Mouse (Mus musculus) neural tube, embryonic 14.5 days (tissue): ENCODE data around the gene Adgra3. TPM values are rescaled to one million over a fixed set of nuclear protein-coding genes. Genes with fewer than 3 reads are reported as not detected.

Experiments
- ATAC-seq: fragments of 200-750 bp; cut with Nextera tagmentation; 2 replicates; pipeline ENCODE4 v1.8.0; 2017; ENCODE audit warnings: low read depth, mild to moderate bottlenecking, moderate TSS enrichment, moderate library complexity
- H3K27ac ChIP-seq: fragments of 300-500 bp; sonication (generic); 2 replicates; pipeline ENCODE4 v1.5.1; 2014; ENCODE audit warnings: low read depth, mild to moderate bottlenecking, control low read depth, low read length, moderate library complexity, mixed read lengths
- H3K27me3 ChIP-seq: fragments of 300-500 bp; sonication (generic); 2 replicates; pipeline ENCODE4 v1.6.1; 2014; ENCODE audit warnings: low read length; ENCODE audit not compliant: control insufficient read depth, insufficient read depth
- H3K36me3 ChIP-seq: fragments of 300-500 bp; sonication (generic); 2 replicates; pipeline ENCODE4 v1.6.1; 2014; ENCODE audit warnings: low read length, mixed read lengths; ENCODE audit not compliant: control insufficient read depth, insufficient read depth
- H3K4me1 ChIP-seq: fragments of 300-500 bp; sonication (generic); 2 replicates; pipeline ENCODE4 v1.6.1; 2014; ENCODE audit warnings: low read length; ENCODE audit not compliant: control insufficient read depth, insufficient read depth
- H3K4me2 ChIP-seq: fragments of 300-500 bp; sonication (generic); 2 replicates; pipeline ENCODE4 v1.6.1; 2014; ENCODE audit warnings: mild to moderate bottlenecking, low read depth, low read length, control low read depth
- H3K4me3 ChIP-seq: fragments of 300-500 bp; sonication (generic); 2 replicates; pipeline ENCODE4 v1.5.1; 2014; ENCODE audit warnings: low read depth, low read length, control low read depth, mixed read lengths
- H3K9ac ChIP-seq: fragments of 300-500 bp; sonication (generic); replicated peaks from 2 replicates; pipeline ENCODE4 v1.6.1; 2014; ENCODE audit warnings: low read depth, mild to moderate bottlenecking, control low read depth, low read length, mixed read lengths
- H3K9me3 ChIP-seq: fragments of 300-500 bp; sonication (generic); 2 replicates; pipeline ENCODE4 v1.6.1; 2016; ENCODE audit warnings: low read length; ENCODE audit not compliant: control insufficient read depth
- whole genome bisulfite sequencing: fragments of 180-500 bp; shearing (Covaris S2); extraction: QIAGEN DNeasy Blood & Tissue Kit; methylation state at CpG from one replicate; pipeline ENCODE4 v1.1.7; 2014; 5-methylcytosine and 5-hydroxymethylcytosine counted together
- polyA plus RNA-seq: library from polyadenylated mRNA; unstranded; fragments of >200 nt; fragmentation: Nextera tagmentation; extraction: Ambion mirVana; gene quantifications from 2 replicates; pipeline ENCODE4 v1.2.1, GENCODE M21; 2014

The Adgra3 gene
- polyA plus RNA-seq, 1 experiment from 2014 or later, result 18.0 TPM

GRCm38 (mm10) chr5:50034900-50035514 lies 23.8 kb downstream of the Adgra3 start:
- H3K36me3 ChIP-seq, result no peaks in the 10 kb centered on the region
- peaks cover 11% of the 10 kb centered on the region; the same call in 1 of the 2 replicates for H3K4me1 ChIP-seq
- no peaks in the 10 kb centered on the region for H3K27me3 ChIP-seq
- no peak overlapping the region for H3K27ac ChIP-seq
- no peak overlapping the region for H3K9ac ChIP-seq
- H3K4me2 ChIP-seq, result no peak overlapping the region
- no peaks in the 10 kb centered on the region for H3K9me3 ChIP-seq
- no peak for ATAC-seq
- 87% methylated on average over 8 of the region's 8 CpGs for WGBS
- H3K4me3 ChIP-seq, result no peak overlapping the region

GRCm38 (mm10) chr5:50034231-50034630 lies 24.6 kb downstream of the Adgra3 start:
- Histone ChIP-seq H3K27me3 (no peaks in the 10 kb centered on the region), H3K4me3 (no peak overlapping the region), H3K9ac (no peak overlapping the region), H3K27ac (no peak overlapping the region), H3K36me3 (no peaks in the 10 kb centered on the region), H3K4me1 (peaks cover 11% of the 10 kb centered on the region; the same call in 1 of the 2 replicates), H3K9me3 (no peaks in the 10 kb centered on the region), H3K4me2 (no peak overlapping the region)
- ATAC-seq, result no peak
- 67% methylated on average over 6 of the region's 6 CpGs for WGBS

- Histone ChIP-seq H3K4me2 (no peak overlapping the region), H3K4me3 (no peak overlapping the region), H3K9me3 (no peaks in the 10 kb centered on the region), H3K27me3 (no peaks in the 10 kb centered on the region), H3K9ac (no peak overlapping the region), H3K4me1 (peaks cover 11% of the 10 kb centered on the region; the same call in 1 of the 2 replicates), H3K27ac (no peak overlapping the region), H3K36me3 (no peaks in the 10 kb centered on the region)
- no peak for ATAC-seq
- 72% methylated on average over 9 of the region's 9 CpGs for WGBS
These were observed 25.1 kb downstream of the Adgra3 start for GRCm38 (mm10) chr5:50033660-50034059.

- ATAC-seq, result peak; percentile 36; the same call in 1 of the 2 replicates
- H3K4me1 ChIP-seq, result peaks cover 10% of the 10 kb centered on the region
These were observed 26.5 kb downstream of the Adgra3 start for GRCm38 (mm10) chr5:50032332-50032731.

GRCm38 (mm10) chr5:50031763-50032272 lies 27.0 kb downstream of the Adgra3 start:
- no peak overlapping the region for H3K27ac ChIP-seq
- H3K36me3 ChIP-seq, result no peaks in the 10 kb centered on the region
- H3K27me3 ChIP-seq, result no peaks in the 10 kb centered on the region
- WGBS, result 90% methylated on average over 2 of the region's 2 CpGs
- no peak overlapping the region for H3K4me3 ChIP-seq
- no peak overlapping the region for H3K9ac ChIP-seq
- H3K9me3 ChIP-seq, result no peaks in the 10 kb centered on the region
- H3K4me2 ChIP-seq, result no peak overlapping the region
- ATAC-seq, result no peak
- peaks cover 15% of the 10 kb centered on the region for H3K4me1 ChIP-seq

More at GRCm38 (mm10) chr5:50032332-50032731, 26.5 kb downstream of the Adgra3 start:
- Histone ChIP-seq H3K36me3 (no peaks in the 10 kb centered on the region), H3K9ac (no peak overlapping the region), H3K27me3 (no peaks in the 10 kb centered on the region), H3K4me3 (no peak overlapping the region), H3K27ac (no peak overlapping the region), H3K4me2 (no peak overlapping the region), H3K9me3 (no peaks in the 10 kb centered on the region)
- 55% methylated on average over 5 of the region's 5 CpGs for WGBS

GRCm38 (mm10) chr5:50031288-50031687 lies 27.5 kb downstream of the Adgra3 start:
- no peak overlapping the region for H3K4me3 ChIP-seq
- no peak for ATAC-seq
- no peaks in the 10 kb centered on the region for H3K9me3 ChIP-seq
- no peak overlapping the region for H3K4me2 ChIP-seq
- WGBS, result 89% methylated on average over 6 of the region's 6 CpGs
- no peaks in the 10 kb centered on the region for H3K27me3 ChIP-seq
- H3K27ac ChIP-seq, result no peak overlapping the region
- peaks cover 13% of the 10 kb centered on the region for H3K4me1 ChIP-seq
- no peaks in the 10 kb centered on the region for H3K36me3 ChIP-seq
- no peak overlapping the region for H3K9ac ChIP-seq

- H3K4me1 ChIP-seq, result peaks cover 13% of the 10 kb centered on the region
- H3K9me3 ChIP-seq, result no peaks in the 10 kb centered on the region
- no peaks in the 10 kb centered on the region for H3K27me3 ChIP-seq
- no peak overlapping the region for H3K4me3 ChIP-seq
- no peak for ATAC-seq
- H3K27ac ChIP-seq, result no peak overlapping the region
- no peak overlapping the region for H3K9ac ChIP-seq
- no peaks in the 10 kb centered on the region for H3K36me3 ChIP-seq
- WGBS, result 84% methylated on average over 6 of the region's 6 CpGs
- H3K4me2 ChIP-seq, result no peak overlapping the region
These were observed 29.1 kb downstream of the Adgra3 start for GRCm38 (mm10) chr5:50029662-50030061.

- ATAC-seq, result 0 out of 2 replicates have a peak, but pooled peaks have one; percentile 19
- H3K4me3 ChIP-seq, result no peak overlapping the region
- 51% methylated on average over 5 of the region's 5 CpGs for WGBS
- H3K4me1 ChIP-seq, result peaks cover 9% of the 10 kb centered on the region; the same call in 1 of the 2 replicates
- 0 out of 2 replicates have a peak, but pooled peaks cover 3% of the 10 kb centered on the region for H3K36me3 ChIP-seq
- no peak overlapping the region for H3K4me2 ChIP-seq
- H3K27ac ChIP-seq, result no peak overlapping the region
- no peaks in the 10 kb centered on the region for H3K27me3 ChIP-seq
- H3K9me3 ChIP-seq, result no peaks in the 10 kb centered on the region
- 0 out of 2 replicates have a peak overlapping the region, but pooled peaks have one; percentile 2 for H3K9ac ChIP-seq
These were observed 31.2 kb downstream of the Adgra3 start for GRCm38 (mm10) chr5:50027561-50027960.

- 0 out of 2 replicates have a peak, but pooled peaks cover 3% of the 10 kb centered on the region for H3K36me3 ChIP-seq
- 48% methylated on average over 7 of the region's 7 CpGs for WGBS
- H3K4me2 ChIP-seq, result no peak overlapping the region
- H3K4me3 ChIP-seq, result no peak overlapping the region
- no peak overlapping the region for H3K27ac ChIP-seq
- no peak for ATAC-seq
- no peaks in the 10 kb centered on the region for H3K27me3 ChIP-seq
- H3K9ac ChIP-seq, result no peak overlapping the region
- H3K9me3 ChIP-seq, result no peaks in the 10 kb centered on the region
- peaks cover 9% of the 10 kb centered on the region; the same call in 1 of the 2 replicates for H3K4me1 ChIP-seq
These were observed 31.8 kb downstream of the Adgra3 start for GRCm38 (mm10) chr5:50027001-50027400.
